Mouse (Mus musculus) bone marrow macrophage, adult 2 months (primary cell): Measurements from ENCODE around the gene Rpl7l1. TPM values are rescaled to one million over a fixed set of nuclear protein-coding genes. Genes with fewer than 3 reads are reported as not detected.

ENCODE experiments used
- H3K27ac ChIP-seq: 2 replicates; pipeline ENCODE4 v1.5.1; 2012; ENCODE audit warnings: low read depth, low read length; ENCODE audit not compliant: insufficient read depth
- H3K4me1 ChIP-seq: 2 replicates; pipeline ENCODE4 v1.6.1; 2012; ENCODE audit warnings: low read length; ENCODE audit not compliant: control insufficient read depth, insufficient read depth
- H3K4me3 ChIP-seq: 2 replicates; pipeline ENCODE4 v1.5.1; 2012; ENCODE audit warnings: mild to moderate bottlenecking, low read length, moderate library complexity; ENCODE audit not compliant: insufficient read depth
- CTCF ChIP-seq: IDR thresholded peaks from 2 replicates; pipeline ENCODE4 v1.5.1; 2012; ENCODE audit warnings: low read depth, mild to moderate bottlenecking, low read length, moderate library complexity
- POLR2A ChIP-seq: IDR thresholded peaks from 2 replicates; pipeline ENCODE4 v1.6.1; 2012; ENCODE audit warnings: mild to moderate bottlenecking, low read depth, low read length, borderline replicate concordance
- polyA plus RNA-seq: library from polyadenylated mRNA; stranded (reverse); fragments of >200 nt; gene quantifications from 2 replicates; pipeline ENCODE4 v1.2.4, GENCODE M21; 2012; ENCODE audit not compliant: missing spikeins, insufficient read depth, insufficient read length

Gene Rpl7l1
- 75.3 and 83.5 TPM in 2 replicates for polyA plus RNA-seq

GRCm38 (mm10) chr17:46782341-46783221, at the start of gene Rpl7l1:
Gene Rpl7l1 (minus strand): TSS chr17:46782672.
- peak within 1 kb of the TSS; percentile 84 for H3K4me3 ChIP-seq
- TF ChIP-seq CTCF (peak; percentile 73), POLR2A (no peak)
- H3K4me1 ChIP-seq = peaks cover 5% of the 10 kb centered on the region
- peak within 1 kb of the TSS; percentile 73 for H3K27ac ChIP-seq

DNA sequence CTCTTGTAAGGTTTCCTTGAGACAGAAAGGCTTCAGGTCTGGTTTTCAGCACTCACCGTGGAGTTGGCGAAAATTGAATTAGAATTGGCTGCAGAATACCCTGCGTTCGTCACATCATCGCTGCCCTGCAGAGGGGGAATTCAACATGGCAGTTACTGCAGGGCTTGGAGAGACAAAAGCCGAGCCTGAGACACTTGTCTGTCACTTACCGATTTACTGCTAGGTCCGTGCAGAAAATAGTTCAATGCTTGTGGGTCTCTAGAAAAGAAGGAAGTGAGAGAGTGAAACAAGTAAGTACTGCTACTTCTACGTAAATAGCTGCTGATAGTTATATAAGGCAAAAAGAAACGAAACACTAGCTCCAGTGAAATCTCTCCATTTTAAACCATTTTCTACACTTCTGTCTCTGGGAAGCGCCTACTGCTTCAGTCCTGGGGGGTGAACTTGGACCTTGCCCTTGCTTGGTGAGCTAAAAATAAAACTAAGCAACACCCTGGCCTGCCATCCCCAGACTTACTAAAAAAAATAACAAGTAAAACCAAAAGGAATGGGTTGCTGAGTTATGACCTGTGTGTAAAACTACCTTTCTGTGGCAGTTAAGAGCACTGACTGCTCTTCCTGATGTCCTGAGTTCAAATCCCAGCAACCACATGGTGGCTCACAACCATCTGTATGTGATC, 47.5 kb upstream of the Rpl7l1 start:
- TF ChIP-seq CTCF = no peak
- TF ChIP-seq POLR2A = no peak
- Histone ChIP-seq H3K4me3 (peak overlapping the region; percentile 30), H3K4me1 (peaks cover 29% of the 10 kb centered on the region), H3K27ac (peak overlapping the region; percentile 88)

DNA sequence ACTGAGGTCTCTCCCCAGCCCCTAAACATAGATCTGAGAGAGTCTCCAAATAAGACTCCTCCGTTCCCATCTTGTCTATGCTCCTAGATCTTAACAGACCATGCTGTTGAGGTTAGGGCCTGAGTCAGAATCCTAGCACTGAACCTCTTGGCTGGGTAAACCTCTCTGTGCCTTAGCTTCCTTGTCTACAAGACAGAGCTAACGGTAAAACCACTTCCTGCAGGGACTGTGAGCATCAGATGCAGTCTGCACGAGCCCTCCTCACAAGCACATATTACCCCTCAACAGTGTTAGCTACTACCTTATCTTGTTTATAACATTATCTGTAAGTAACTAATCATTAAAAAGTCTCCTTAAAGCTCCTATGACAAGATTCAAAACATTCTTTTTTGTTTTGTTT, 46.5 kb upstream of the Rpl7l1 start:
- peaks cover 29% of the 10 kb centered on the region for H3K4me1 ChIP-seq
- no peak overlapping the region for H3K27ac ChIP-seq
- H3K4me3 ChIP-seq = no peak overlapping the region
- TF ChIP-seq POLR2A (no peak), CTCF (no peak)

DNA sequence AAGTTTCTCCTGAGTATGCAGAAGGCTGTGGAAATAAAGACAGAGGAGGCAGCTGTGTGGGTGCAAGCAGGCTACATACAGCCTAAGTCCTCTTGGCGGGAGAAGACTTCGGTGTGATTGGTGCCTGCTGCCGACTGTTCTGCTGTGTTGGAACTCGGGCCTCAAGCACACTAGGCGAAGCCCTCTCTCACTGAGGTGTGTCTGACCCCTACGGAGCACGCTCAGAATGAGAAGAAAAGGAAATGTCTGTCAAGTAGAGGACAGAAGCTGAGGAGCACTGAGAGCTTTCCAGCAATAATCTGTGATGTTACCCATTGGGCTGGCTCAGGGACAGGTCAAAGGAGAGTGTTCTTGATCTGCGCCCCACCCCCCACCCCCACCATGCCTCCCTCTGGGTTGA, 40.6 kb upstream of the Rpl7l1 start:
- no peak overlapping the region for H3K4me3 ChIP-seq
- TF ChIP-seq POLR2A = no peak
- no peak for TF ChIP-seq CTCF
- H3K27ac ChIP-seq = no peak overlapping the region
- no peaks in the 10 kb centered on the region for H3K4me1 ChIP-seq

DNA sequence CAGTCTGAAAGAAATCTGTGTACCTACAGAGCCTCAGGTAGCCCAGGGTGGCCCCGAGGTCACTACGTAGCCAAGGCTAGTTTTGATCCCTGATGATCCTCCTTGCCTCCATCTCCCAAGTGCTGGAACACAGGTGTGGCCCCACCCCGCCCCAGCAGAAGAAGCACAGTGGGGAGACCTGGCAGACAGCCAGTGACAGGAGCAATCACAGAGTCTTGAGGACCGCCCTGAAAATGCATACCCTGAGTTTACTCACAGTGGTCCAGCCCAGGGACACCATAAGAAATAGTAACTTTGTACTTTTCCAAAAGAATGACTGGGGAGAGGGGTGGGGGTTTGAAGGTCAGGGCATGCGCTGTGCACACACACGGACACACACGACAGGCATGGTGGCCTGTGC, 38.2 kb upstream of the Rpl7l1 start:
- TF ChIP-seq CTCF (no peak), POLR2A (no peak)
- Histone ChIP-seq H3K4me3 (no peak overlapping the region), H3K4me1 (no peaks in the 10 kb centered on the region), H3K27ac (no peak overlapping the region)

GRCm38 (mm10) chr17:46817734-46818158, 35.3 kb upstream of the Rpl7l1 start:
- TF ChIP-seq CTCF (no peak), POLR2A (no peak)
- H3K27ac ChIP-seq = no peak overlapping the region
- no peak overlapping the region for H3K4me3 ChIP-seq
- H3K4me1 ChIP-seq = no peaks in the 10 kb centered on the region

GRCm38 (mm10) chr17:46816306-46816705, 33.8 kb upstream of the Rpl7l1 start:
- TF ChIP-seq CTCF (no peak), POLR2A (no peak)
- no peaks in the 10 kb centered on the region for H3K4me1 ChIP-seq
- no peak overlapping the region for H3K27ac ChIP-seq
- H3K4me3 ChIP-seq = no peak overlapping the region

DNA sequence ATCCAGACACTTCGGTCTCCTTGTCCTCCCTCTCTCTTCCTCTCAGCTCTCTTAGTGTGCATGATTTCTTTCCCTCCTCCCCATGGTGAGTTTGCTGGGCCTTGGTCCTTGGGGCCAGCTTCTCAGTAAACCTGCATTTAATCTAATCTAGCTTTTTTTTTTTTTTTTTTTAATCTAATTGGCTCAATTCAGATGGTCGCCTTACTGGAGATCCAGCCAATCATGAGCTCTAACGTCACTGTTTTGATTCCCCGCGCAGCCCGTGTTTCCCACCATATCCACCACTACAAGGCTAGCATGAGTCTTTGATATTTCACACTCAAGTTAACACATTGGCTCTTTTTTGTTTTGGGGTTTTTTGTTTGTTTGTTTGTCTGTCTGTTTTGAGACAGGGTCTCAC, 32.0 kb upstream of the Rpl7l1 start:
- Histone ChIP-seq H3K4me3 (no peak overlapping the region), H3K27ac (no peak overlapping the region), H3K4me1 (no peaks in the 10 kb centered on the region)
- TF ChIP-seq CTCF = no peak
- no peak for TF ChIP-seq POLR2A

DNA sequence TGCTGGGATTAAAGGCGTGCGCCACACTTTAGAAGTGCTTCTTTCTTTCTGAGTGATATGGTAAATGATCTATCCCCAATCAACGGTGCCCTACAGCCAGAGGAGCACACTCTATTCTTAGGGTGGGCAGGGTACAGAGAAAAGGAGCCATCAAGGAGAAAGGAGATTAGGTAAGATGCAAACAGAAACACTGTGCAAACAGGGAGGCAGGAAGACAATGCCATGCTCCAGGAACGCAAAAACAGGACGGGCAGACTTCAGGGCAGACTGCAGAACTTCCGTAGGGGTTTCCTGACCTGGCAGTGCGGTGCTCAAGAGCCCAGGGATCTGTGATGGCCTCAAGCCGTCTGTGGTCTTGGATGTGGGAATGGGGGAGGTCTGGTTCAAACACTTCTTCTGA, 31.2 kb upstream of the Rpl7l1 start:
- Histone ChIP-seq H3K27ac (no peak overlapping the region), H3K4me3 (no peak overlapping the region), H3K4me1 (no peaks in the 10 kb centered on the region)
- TF ChIP-seq POLR2A = no peak
- no peak for TF ChIP-seq CTCF

- no peak overlapping the region for H3K4me3 ChIP-seq
- TF ChIP-seq POLR2A = no peak
- TF ChIP-seq CTCF = no peak
- no peak overlapping the region for H3K27ac ChIP-seq
- H3K4me1 ChIP-seq = no peaks in the 10 kb centered on the region
Measured at GRCm38 (mm10) chr17:46812442-46812841, 30.0 kb upstream of the Rpl7l1 start.
